Mouse (Mus musculus): Measurements from ENCODE around the gene Olfr64. TPM values are rescaled to one million over a fixed set of nuclear protein-coding genes. Genes with fewer than 3 reads are reported as not detected.

The Olfr64 gene
- polyA plus RNA-seq (2015; fragmentation: Nextera tagmentation; extraction: Ambion mirVana), result not detected in 2 replicates

DNA sequence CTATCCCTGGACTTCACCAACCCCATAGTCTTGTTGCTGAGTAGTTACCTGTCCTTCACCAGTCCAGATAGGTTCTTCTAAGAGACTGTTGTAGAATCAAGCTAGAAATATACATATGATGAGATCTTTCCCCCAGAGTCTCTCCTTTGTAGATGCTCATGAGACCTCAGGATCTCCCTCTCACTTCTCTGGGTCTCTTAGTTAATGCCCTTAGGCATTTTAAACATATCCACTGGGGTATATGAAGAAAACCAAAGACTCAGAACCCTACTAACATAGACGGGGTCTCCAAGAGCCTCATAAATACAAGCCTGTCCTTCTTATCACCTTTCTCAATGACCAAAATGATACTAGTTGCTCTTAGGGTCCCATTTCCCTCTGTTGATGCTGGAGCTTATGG lies at the start of gene Olfr64:
Gene Olfr64, minus strand, starts transcription at position 101 of the 400 bp plus-strand sequence.

DNA sequence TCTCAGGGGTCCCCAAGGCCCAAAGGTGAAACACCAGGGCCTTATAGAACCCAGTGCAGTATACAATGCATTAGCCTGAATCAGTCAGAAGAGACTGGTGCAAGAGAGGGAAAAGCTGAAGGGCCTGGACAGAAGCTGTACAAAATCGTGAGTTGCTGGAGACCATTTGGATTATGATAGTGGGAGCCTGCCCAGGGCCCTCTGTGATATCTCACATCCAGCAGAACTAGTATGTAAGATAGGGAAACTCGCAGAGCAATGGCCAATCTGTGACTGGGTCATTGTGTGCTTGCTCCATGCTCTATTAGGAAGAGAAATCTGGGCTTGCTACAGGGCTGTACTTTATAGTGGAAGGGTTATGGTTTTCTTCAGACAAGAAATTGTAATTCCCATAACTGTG lies 40.0 kb upstream of the Olfr64 start, which contains the start of gene Olfr632:
Gene Olfr632, plus strand, starts transcription at position 84 of the 400 bp plus-strand sequence.

DNA sequence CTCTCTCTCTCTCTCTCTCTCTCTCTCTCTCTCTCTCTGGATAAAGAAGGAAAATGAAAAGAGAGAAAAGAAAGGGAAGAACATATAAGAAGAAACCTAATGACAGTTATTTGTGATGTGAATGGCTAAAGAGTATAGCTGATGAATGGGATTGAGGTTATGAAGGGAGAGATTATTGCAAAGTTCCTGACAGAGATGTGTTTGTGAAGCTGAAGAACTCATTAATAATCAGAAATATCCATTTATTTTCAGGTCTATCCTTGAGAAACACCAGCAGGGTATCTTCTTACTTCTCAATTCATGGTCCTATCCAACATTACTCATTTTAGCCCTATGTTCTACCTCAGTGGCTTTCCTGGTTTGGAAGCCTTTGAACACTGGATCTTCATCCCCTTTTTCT lies 34.2 kb upstream of the Olfr64 start, which contains the start of gene Olfr631:
Gene Olfr631, plus strand, starts transcription at position 301 of the 400 bp plus-strand sequence.

DNA sequence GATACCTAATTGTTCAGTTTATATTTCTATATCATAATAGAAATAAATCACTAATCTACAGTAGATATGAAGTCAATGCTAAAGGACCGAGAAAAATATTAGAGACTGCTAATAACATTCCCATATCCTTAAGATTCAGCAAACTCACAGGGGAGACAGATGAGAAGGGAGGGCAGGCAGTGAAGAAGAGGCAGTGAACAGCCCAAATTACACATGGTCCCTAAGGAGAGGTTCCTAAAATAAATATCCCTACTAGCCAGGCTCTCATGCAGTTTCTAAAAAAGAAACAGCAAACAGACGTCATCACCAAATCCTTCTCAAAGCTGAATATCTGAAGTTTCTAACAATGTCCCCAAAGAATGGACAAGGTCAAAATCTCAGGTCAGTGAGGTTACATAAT lies 8.9 kb upstream of the Olfr64 start, which contains the start of gene Olfr65:
Gene Olfr65, plus strand, starts transcription at position 301 of the 400 bp plus-strand sequence.

DNA sequence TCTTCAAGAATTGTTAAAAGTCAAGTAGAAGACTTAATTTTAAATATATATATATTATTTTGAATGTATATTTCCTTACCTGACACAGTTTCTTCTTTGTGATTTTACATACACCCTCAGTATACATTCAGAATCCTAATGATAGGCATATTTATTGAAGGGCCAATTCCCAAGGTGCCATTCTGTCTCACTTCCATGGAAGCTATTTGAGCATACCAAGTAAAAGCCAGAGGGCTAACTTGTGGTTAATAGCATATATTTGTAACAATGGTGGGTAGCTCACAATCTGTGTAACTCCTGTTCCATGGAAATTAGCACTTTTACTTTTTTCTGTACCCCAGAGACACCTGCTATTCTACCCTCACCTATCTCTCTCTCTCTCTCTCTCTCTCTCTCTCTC lies 8.1 kb downstream of the Olfr64 start, which contains the start of gene Olfr66:
Gene Olfr66, minus strand, starts transcription at position 101 of the 400 bp plus-strand sequence.

DNA sequence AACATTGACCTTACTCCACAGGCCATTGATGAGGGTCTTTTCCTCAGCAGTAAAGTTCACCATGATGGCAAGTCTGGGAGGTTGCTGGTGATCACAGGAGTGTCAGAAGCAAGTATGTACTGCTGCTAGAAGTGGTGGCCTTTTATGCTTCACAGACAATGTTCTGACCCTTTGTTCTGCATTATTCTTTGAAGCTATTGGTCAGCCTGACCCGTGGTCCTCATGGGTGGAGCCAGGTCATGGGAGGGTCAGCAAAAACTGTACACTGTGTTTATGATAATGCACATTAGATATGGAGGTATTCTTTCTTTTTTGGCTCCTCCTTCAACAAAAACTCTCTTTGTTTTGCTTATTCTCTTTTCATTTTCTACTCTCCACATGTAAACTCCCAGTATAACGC lies 41.2 kb downstream of the Olfr64 start, which contains the start of gene Hbb-y:
Gene Hbb-y, minus strand, starts transcription at position 127 of the 400 bp plus-strand sequence.

DNA sequence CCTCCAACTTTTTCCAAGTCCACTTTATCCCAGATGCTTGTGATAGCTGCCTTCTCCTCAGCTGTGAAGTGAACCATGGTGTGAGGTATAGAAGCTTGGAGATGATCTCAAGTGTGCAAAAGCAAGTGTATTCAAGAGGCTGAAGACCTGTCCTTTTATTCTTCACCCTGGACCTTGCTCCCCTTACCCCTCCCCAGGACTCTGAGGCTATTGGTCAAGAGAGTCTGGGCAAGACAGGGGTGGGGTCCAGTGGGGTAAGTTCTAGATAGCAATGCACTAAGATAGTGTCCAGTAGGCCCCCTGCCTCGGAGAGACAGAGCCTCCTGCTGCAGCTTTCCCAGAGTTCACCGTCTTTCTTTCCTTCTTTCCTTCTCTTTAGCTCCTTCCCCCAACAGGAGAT lies 51.3 kb downstream of the Olfr64 start, which contains the start of gene Hbb-bh1:
Gene Hbb-bh1, minus strand, starts transcription at position 131 of the 400 bp plus-strand sequence.

DNA sequence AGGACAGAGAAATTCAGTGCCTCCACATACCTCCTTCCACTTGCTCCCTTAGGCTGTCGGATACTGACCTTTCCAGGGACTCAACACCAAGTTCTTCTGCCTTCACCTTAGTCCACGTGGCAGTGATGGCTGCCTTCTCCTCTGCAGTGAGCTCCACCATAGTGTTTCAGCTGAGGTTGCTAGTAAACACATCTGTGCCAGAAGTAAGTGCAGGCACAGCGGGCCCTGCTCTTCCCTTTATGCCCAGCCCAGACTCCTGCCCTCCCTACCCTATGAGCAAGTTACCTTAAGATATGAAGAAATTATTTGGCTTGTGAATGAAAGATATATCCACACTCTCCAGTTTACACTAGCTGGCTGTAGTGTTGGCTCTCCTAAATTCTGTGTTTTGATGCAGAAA lies 54.0 kb downstream of the Olfr64 start, which contains the start of gene Hbb-bh2:
Gene Hbb-bh2, minus strand, starts transcription at position 253 of the 400 bp plus-strand sequence.

Other genes with a start within 250 kb of the Olfr64 start
- not detected in 2 replicates for gene Olfr623, start 230.8 kb downstream of the Olfr64 start, polyA plus RNA-seq (2015; fragmentation: Nextera tagmentation; extraction: Ambion mirVana)
- gene Olfr624, start 223.3 kb downstream of the Olfr64 start, polyA plus RNA-seq (2015; fragmentation: Nextera tagmentation; extraction: Ambion mirVana), result 0.05 TPM in 1 of 2 replicates, not detected in the other
- not detected in 2 replicates for gene Olfr625-ps1, start 211.8 kb downstream of the Olfr64 start, polyA plus RNA-seq (2015; fragmentation: Nextera tagmentation; extraction: Ambion mirVana)
- gene Olfr243, start 179.8 kb downstream of the Olfr64 start, polyA plus RNA-seq (2015; fragmentation: Nextera tagmentation; extraction: Ambion mirVana), result not detected in 2 replicates
- not detected in 2 replicates for gene Olfr628, start 164.1 kb downstream of the Olfr64 start, polyA plus RNA-seq (2015; fragmentation: Nextera tagmentation; extraction: Ambion mirVana)
- not detected in 2 replicates for gene Olfr629, start 149.5 kb downstream of the Olfr64 start, polyA plus RNA-seq (2015; fragmentation: Nextera tagmentation; extraction: Ambion mirVana)
- gene Olfr630, start 137.2 kb downstream of the Olfr64 start, polyA plus RNA-seq (2015; fragmentation: Nextera tagmentation; extraction: Ambion mirVana), result not detected in 2 replicates
- not detected in 2 replicates for gene Olfr69, start 122.9 kb downstream of the Olfr64 start, polyA plus RNA-seq (2015; fragmentation: Nextera tagmentation; extraction: Ambion mirVana)
- gene Olfr68, start 114.8 kb downstream of the Olfr64 start, polyA plus RNA-seq (2015; fragmentation: Nextera tagmentation; extraction: Ambion mirVana), result not detected in 2 replicates
- not detected in 2 replicates for gene Olfr67, start 102.7 kb downstream of the Olfr64 start, polyA plus RNA-seq (2015; fragmentation: Nextera tagmentation; extraction: Ambion mirVana)
- gene Hbb-bt, start 80.5 kb downstream of the Olfr64 start, polyA plus RNA-seq (2015; fragmentation: Nextera tagmentation; extraction: Ambion mirVana), result 1,351 and 3,387 TPM in 2 replicates
- 8,698 and 21,253 TPM in 2 replicates for gene Hbb-bs, start 66.4 kb downstream of the Olfr64 start, polyA plus RNA-seq (2015; fragmentation: Nextera tagmentation; extraction: Ambion mirVana)
- gene Hbb-bh2, start 54.0 kb downstream of the Olfr64 start, polyA plus RNA-seq (2015; fragmentation: Nextera tagmentation; extraction: Ambion mirVana), result not detected in 2 replicates
- gene Hbb-bh1, start 51.3 kb downstream of the Olfr64 start, polyA plus RNA-seq (2015; fragmentation: Nextera tagmentation; extraction: Ambion mirVana), result not detected in 2 replicates
- 0.78 and 3.6 TPM in 2 replicates for gene Hbb-y, start 41.3 kb downstream of the Olfr64 start, polyA plus RNA-seq (2015; fragmentation: Nextera tagmentation; extraction: Ambion mirVana)
- not detected in 2 replicates for gene Olfr66, start 8.2 kb downstream of the Olfr64 start, polyA plus RNA-seq (2015; fragmentation: Nextera tagmentation; extraction: Ambion mirVana)
- not detected in 2 replicates for gene Olfr65, start 9.0 kb upstream of the Olfr64 start, polyA plus RNA-seq (2015; fragmentation: Nextera tagmentation; extraction: Ambion mirVana)
- gene Olfr631, start 34.3 kb upstream of the Olfr64 start, polyA plus RNA-seq (2015; fragmentation: Nextera tagmentation; extraction: Ambion mirVana), result not detected in 2 replicates
- not detected in 2 replicates for gene Olfr632, start 39.9 kb upstream of the Olfr64 start, polyA plus RNA-seq (2015; fragmentation: Nextera tagmentation; extraction: Ambion mirVana)
- not detected in 2 replicates for gene Olfr633, start 50.0 kb upstream of the Olfr64 start, polyA plus RNA-seq (2015; fragmentation: Nextera tagmentation; extraction: Ambion mirVana)
- not detected in 2 replicates for gene Olfr635, start 76.7 kb upstream of the Olfr64 start, polyA plus RNA-seq (2015; fragmentation: Nextera tagmentation; extraction: Ambion mirVana)
- gene Olfr638, start 104.3 kb upstream of the Olfr64 start, polyA plus RNA-seq (2015; fragmentation: Nextera tagmentation; extraction: Ambion mirVana), result not detected in 2 replicates
- gene Olfr639, start 122.8 kb upstream of the Olfr64 start, polyA plus RNA-seq (2015; fragmentation: Nextera tagmentation; extraction: Ambion mirVana), result not detected in 2 replicates
- not detected in 2 replicates for gene Olfr640, start 131.1 kb upstream of the Olfr64 start, polyA plus RNA-seq (2015; fragmentation: Nextera tagmentation; extraction: Ambion mirVana)
- gene Olfr641, start 141.0 kb upstream of the Olfr64 start, polyA plus RNA-seq (2015; fragmentation: Nextera tagmentation; extraction: Ambion mirVana), result not detected in 2 replicates
- not detected in 2 replicates for gene Olfr642, start 158.2 kb upstream of the Olfr64 start, polyA plus RNA-seq (2015; fragmentation: Nextera tagmentation; extraction: Ambion mirVana)
- gene 4930516K23Rik, start 167.0 kb upstream of the Olfr64 start, polyA plus RNA-seq (2015; fragmentation: Nextera tagmentation; extraction: Ambion mirVana), result not detected in 2 replicates
- not detected in 2 replicates for gene Olfr644, start 177.4 kb upstream of the Olfr64 start, polyA plus RNA-seq (2015; fragmentation: Nextera tagmentation; extraction: Ambion mirVana)
- not detected in 2 replicates for gene Olfr645, start 191.0 kb upstream of the Olfr64 start, polyA plus RNA-seq (2015; fragmentation: Nextera tagmentation; extraction: Ambion mirVana)
- not detected in 2 replicates for gene Olfr646, start 210.4 kb upstream of the Olfr64 start, polyA plus RNA-seq (2015; fragmentation: Nextera tagmentation; extraction: Ambion mirVana)
- gene Ubqln5, start 235.3 kb upstream of the Olfr64 start, polyA plus RNA-seq (2015; fragmentation: Nextera tagmentation; extraction: Ambion mirVana), result not detected in 2 replicates
- not detected in 2 replicates for gene Olfr643, start 242.9 kb upstream of the Olfr64 start, polyA plus RNA-seq (2015; fragmentation: Nextera tagmentation; extraction: Ambion mirVana)
- not detected in 2 replicates for gene Ubqln3, start 248.8 kb upstream of the Olfr64 start, polyA plus RNA-seq (2015; fragmentation: Nextera tagmentation; extraction: Ambion mirVana)

All from urinary bladder, postnatal 0 days (tissue).